Mouse (Mus musculus): ENCODE data around the gene Cplx2.
A peak's percentile ranks its signal among the peaks of the same experiment; 100 is the strongest.

The Cplx2 gene

GRCm38 (mm10) chr13:54404205-54404604, 33.1 kb downstream of the Cplx2 start:
- no peak for DNase-seq

- DNase-seq = no peak
Measured at GRCm38 (mm10) chr13:54405805-54406204, 34.7 kb downstream of the Cplx2 start.

GRCm38 (mm10) chr13:54411656-54412055, 40.5 kb downstream of the Cplx2 start:
- no peak for DNase-seq

GRCm38 (mm10) chr13:54412236-54412635, 41.1 kb downstream of the Cplx2 start:
- no peak for DNase-seq

GRCm38 (mm10) chr13:54412721-54413120, 41.6 kb downstream of the Cplx2 start:
- no peak for DNase-seq

- DNase-seq = no peak
Measured at GRCm38 (mm10) chr13:54415059-54415458, 43.9 kb downstream of the Cplx2 start.

GRCm38 (mm10) chr13:54418781-54419327, 47.7 kb downstream of the Cplx2 start:
- peak; percentile 46 for DNase-seq

- DNase-seq = no peak
Measured at GRCm38 (mm10) chr13:54420226-54420625, 49.1 kb downstream of the Cplx2 start.

DNA sequence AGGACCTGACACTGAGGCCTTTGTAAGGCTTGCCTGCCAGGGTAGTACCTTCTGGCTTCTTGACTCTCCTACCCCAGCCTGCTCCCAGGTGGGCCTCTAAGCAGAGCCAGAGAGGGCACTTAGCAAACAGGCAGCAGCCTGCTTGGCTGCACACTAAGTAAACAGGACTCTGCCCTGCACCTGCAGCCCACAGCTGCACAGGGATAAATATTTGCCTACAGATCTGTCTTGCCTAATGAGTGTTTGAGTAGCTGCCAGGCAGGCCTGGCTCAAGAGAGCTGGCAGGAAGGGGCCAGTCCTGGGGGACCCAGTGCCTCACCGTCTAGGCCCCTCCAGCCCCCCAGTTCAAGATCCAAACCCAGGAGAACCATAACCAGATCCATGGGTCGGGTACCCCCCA, 54.1 kb downstream of the Cplx2 start:
- peak; percentile 82 for DNase-seq

DNA sequence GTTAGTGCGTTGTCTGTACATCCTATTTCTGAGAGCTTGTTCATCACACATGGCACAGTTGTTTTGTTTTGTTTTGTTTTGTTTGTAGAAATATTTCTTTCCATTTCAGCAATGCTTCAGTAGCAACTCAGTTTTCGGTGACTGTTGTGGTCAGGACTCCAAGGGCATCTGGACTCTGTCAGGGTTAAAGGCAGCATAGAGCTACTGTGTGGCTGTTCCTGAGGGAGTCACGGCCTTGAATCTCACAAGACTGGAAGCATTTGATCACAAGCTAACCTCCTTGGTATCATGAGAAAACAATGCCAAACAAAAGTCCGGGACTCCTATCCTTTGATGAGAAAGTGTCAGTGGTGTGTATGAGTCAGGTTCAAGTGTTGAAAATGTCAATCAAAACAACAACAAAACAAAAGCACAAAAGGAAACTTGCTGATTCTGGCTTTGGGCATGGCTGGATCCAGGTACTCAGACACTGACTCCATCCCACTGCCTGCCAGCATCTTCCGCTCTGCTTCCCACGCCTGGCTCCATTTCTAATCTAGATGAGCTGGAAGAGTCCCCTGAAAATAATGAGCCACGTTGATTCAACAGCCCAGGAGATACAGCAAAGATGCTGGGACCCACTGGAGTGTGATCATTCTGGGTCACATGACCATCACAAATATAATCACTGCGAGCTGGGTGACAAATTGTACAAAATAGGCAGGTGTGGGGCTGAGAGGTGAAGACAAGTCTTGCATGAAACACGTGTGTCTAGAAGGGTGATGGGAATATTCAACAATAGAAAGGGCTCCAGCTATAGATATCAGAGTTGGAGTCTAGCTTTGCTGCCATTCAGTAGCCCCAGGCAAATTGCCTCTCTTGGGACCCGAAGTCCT, 55.9 kb downstream of the Cplx2 start:
- DNase-seq = no peak

GRCm38 (mm10) chr13:54428771-54429170, 57.6 kb downstream of the Cplx2 start:
- DNase-seq = no peak

- DNase-seq = no peak
Measured at GRCm38 (mm10) chr13:54430051-54430450, 58.9 kb downstream of the Cplx2 start.

GRCm38 (mm10) chr13:54431161-54431560, 60.0 kb downstream of the Cplx2 start:
- no peak for DNase-seq

All from kidney, postnatal 14 days (tissue).